Mouse (Mus musculus) intestine, embryonic 14.5 days (tissue): ENCODE data around the gene Rnf121. TPM values are rescaled to one million over a fixed set of nuclear protein-coding genes. Genes with fewer than 3 reads are reported as not detected.
A peak's percentile ranks its signal among the peaks of the same experiment; 100 is the strongest.

Experiments used
- ATAC-seq: fragments of 200-750 bp; cut with Nextera tagmentation; replicated peaks from 2 replicates; pipeline ENCODE4 v1.8.0; 2017; ENCODE audit warnings: low read depth, moderate number of reproducible peaks, moderate TSS enrichment, moderate library complexity; ENCODE audit not compliant: low FRiP score, low TSS enrichment
- DNase-seq: peaks from one replicate; pipeline ENCODE4 v3.0.0-alpha.2; 2018; ENCODE audit warnings: low spot score
- H3K27ac ChIP-seq: fragments of 300-500 bp; sonication (generic); 2 replicates; pipeline ENCODE4 v1.5.1; 2014; ENCODE audit warnings: low read depth, mild to moderate bottlenecking, control low read depth
- H3K27me3 ChIP-seq: fragments of 300-500 bp; sonication (generic); replicated peaks from 2 replicates; pipeline ENCODE4 v1.6.1; 2014; ENCODE audit warnings: low read length, control low read depth; ENCODE audit not compliant: control insufficient read depth, insufficient read depth
- H3K36me3 ChIP-seq: fragments of 300-500 bp; sonication (generic); 2 replicates; pipeline ENCODE4 v1.6.1; 2014; ENCODE audit warnings: low read length, control low read depth; ENCODE audit not compliant: control insufficient read depth, insufficient read depth
- H3K4me1 ChIP-seq: fragments of 300-500 bp; sonication (generic); replicated peaks from 2 replicates; pipeline ENCODE4 v1.6.1; 2014; ENCODE audit warnings: low read length, control low read depth, mixed read lengths; ENCODE audit not compliant: control insufficient read depth, insufficient read depth
- H3K4me2 ChIP-seq: fragments of 300-500 bp; sonication (generic); 2 replicates; pipeline ENCODE4 v1.6.1; 2014; ENCODE audit warnings: low read length
- H3K4me3 ChIP-seq: fragments of 300-500 bp; sonication (generic); 2 replicates; pipeline ENCODE4 v1.5.1; 2014; ENCODE audit warnings: low read depth, low read length, control low read depth, mixed read lengths
- H3K9ac ChIP-seq: fragments of 300-500 bp; sonication (generic); 2 replicates; pipeline ENCODE4 v1.6.1; 2014; ENCODE audit warnings: mild to moderate bottlenecking, low read length
- H3K9me3 ChIP-seq: fragments of 300-500 bp; sonication (generic); 2 replicates; pipeline ENCODE4 v1.6.1; 2016; ENCODE audit warnings: low read length, control low read depth; ENCODE audit not compliant: control insufficient read depth
- WGBS: fragments of 180-500 bp; shearing (Covaris S2); extraction: QIAGEN DNeasy Blood & Tissue Kit; methylation state at CpG from one replicate; pipeline ENCODE4 v1.1.7; 2014; 5-methylcytosine and 5-hydroxymethylcytosine counted together
- polyA plus RNA-seq: library from polyadenylated mRNA; unstranded; fragments of >200 nt; fragmentation: Nextera tagmentation; extraction: Ambion mirVana; gene quantifications from 2 replicates; pipeline ENCODE4 v1.2.1, GENCODE M21; 2014

The Rnf121 gene
- polyA plus RNA-seq = 29.3 and 31.7 TPM in 2 replicates

GRCm38 (mm10) chr7:102065046-102065891 lies at the start of gene Rnf121, which contains the start of the genes Xndc1 and Xntrpc:
TSS of gene Rnf121 (minus strand) at chr7:102065469.
TSS of gene Xndc1 (plus strand) at chr7:102065511.
TSS of gene Xntrpc (plus strand) at chr7:102065713.
- Histone ChIP-seq H3K9ac (peak within 1 kb of the TSS; percentile 57), H3K4me2 (peak within 1 kb of the TSS; percentile 90), H3K27me3 (no peaks in the 10 kb centered on the region), H3K4me3 (peak within 1 kb of the TSS; percentile 73), H3K36me3 (0 out of 2 replicates have a peak, but pooled peaks cover 8% of the 10 kb centered on the region), H3K4me1 (peaks cover 21% of the 10 kb centered on the region), H3K9me3 (no peaks in the 10 kb centered on the region), H3K27ac (peak within 1 kb of the TSS; percentile 87)
- DNase-seq (peak; percentile 98), ATAC-seq (peak; percentile 97)
- under 1% methylated on average over 56 of the region's 56 CpGs for WGBS

- Histone ChIP-seq H3K9me3 (no peaks in the 10 kb centered on the region), H3K27ac (no peak overlapping the region), H3K4me2 (no peak overlapping the region), H3K4me1 (no peaks in the 10 kb centered on the region), H3K36me3 (0 out of 2 replicates have a peak, but pooled peaks cover 2% of the 10 kb centered on the region), H3K27me3 (no peaks in the 10 kb centered on the region), H3K4me3 (no peak overlapping the region), H3K9ac (no peak overlapping the region)
- ATAC-seq = no peak
- 80% methylated on average over 45 of the region's 45 CpGs for WGBS
- no peak for DNase-seq
Observed at GRCm38 (mm10) chr7:102113151-102113729, 48.0 kb upstream of the Rnf121 start.

GRCm38 (mm10) chr7:102109746-102110145 lies 44.5 kb upstream of the Rnf121 start:
- no peak overlapping the region for H3K4me3 ChIP-seq
- ATAC-seq = no peak
- H3K9me3 ChIP-seq = no peaks in the 10 kb centered on the region
- no peak overlapping the region for H3K27ac ChIP-seq
- no peaks in the 10 kb centered on the region for H3K27me3 ChIP-seq
- no peak overlapping the region for H3K4me2 ChIP-seq
- H3K4me1 ChIP-seq = no peaks in the 10 kb centered on the region
- 93% methylated on average over 4 of the region's 4 CpGs for WGBS
- no peak overlapping the region for H3K9ac ChIP-seq
- H3K36me3 ChIP-seq = no peaks in the 10 kb centered on the region
- no peak for DNase-seq

GRCm38 (mm10) chr7:102109171-102109570 lies 43.9 kb upstream of the Rnf121 start, which contains the start of gene Art5:
TSS of gene Art5 (minus strand) at chr7:102109489.
- Histone ChIP-seq H3K36me3 (no peaks in the 10 kb centered on the region), H3K4me1 (no peaks in the 10 kb centered on the region), H3K9me3 (no peaks in the 10 kb centered on the region), H3K4me3 (no peak within 1 kb of the TSS), H3K27me3 (no peaks in the 10 kb centered on the region), H3K9ac (no peak within 1 kb of the TSS), H3K27ac (no peak within 1 kb of the TSS), H3K4me2 (no peak within 1 kb of the TSS)
- 78% methylated on average over 7 of the region's 7 CpGs for WGBS
- no peak for DNase-seq
- no peak for ATAC-seq

- Histone ChIP-seq H3K9ac (no peak overlapping the region), H3K36me3 (no peaks in the 10 kb centered on the region), H3K27ac (no peak overlapping the region), H3K4me3 (no peak overlapping the region), H3K9me3 (no peaks in the 10 kb centered on the region), H3K27me3 (no peaks in the 10 kb centered on the region), H3K4me2 (no peak overlapping the region), H3K4me1 (no peaks in the 10 kb centered on the region)
- WGBS = 80% methylated on average over 1 of the region's 1 CpGs
- no peak for DNase-seq
- ATAC-seq = no peak
Observed at GRCm38 (mm10) chr7:102108206-102108605, 42.9 kb upstream of the Rnf121 start.

GRCm38 (mm10) chr7:102106700-102107141 lies 41.5 kb upstream of the Rnf121 start:
- H3K27ac ChIP-seq = no peak overlapping the region
- H3K9ac ChIP-seq = peak overlapping the region; percentile 23
- H3K27me3 ChIP-seq = no peaks in the 10 kb centered on the region
- peak; percentile 64 for DNase-seq
- 0 out of 2 replicates have a peak, but pooled peaks have one; percentile 26 for ATAC-seq
- WGBS = 11% methylated on average over 23 of the region's 23 CpGs
- peak overlapping the region; percentile 20 for H3K4me3 ChIP-seq
- H3K36me3 ChIP-seq = no peaks in the 10 kb centered on the region
- H3K4me1 ChIP-seq = no peaks in the 10 kb centered on the region
- H3K4me2 ChIP-seq = peak overlapping the region; percentile 57
- H3K9me3 ChIP-seq = no peaks in the 10 kb centered on the region

GRCm38 (mm10) chr7:102104126-102104525 lies 38.9 kb upstream of the Rnf121 start:
- DNase-seq = no peak
- WGBS = 51% methylated on average over 5 of the region's 5 CpGs

GRCm38 (mm10) chr7:102103555-102103954 lies 38.3 kb upstream of the Rnf121 start:
- H3K9ac ChIP-seq = no peak overlapping the region
- WGBS = 68% methylated on average over 2 of the region's 2 CpGs
- peaks cover 10% of the 10 kb centered on the region for H3K4me1 ChIP-seq
- no peak overlapping the region for H3K4me2 ChIP-seq
- ATAC-seq (no peak), DNase-seq (no peak)
- H3K4me3 ChIP-seq = no peak overlapping the region
- no peaks in the 10 kb centered on the region for H3K27me3 ChIP-seq
- no peaks in the 10 kb centered on the region for H3K36me3 ChIP-seq
- no peaks in the 10 kb centered on the region for H3K9me3 ChIP-seq
- no peak overlapping the region for H3K27ac ChIP-seq

More at GRCm38 (mm10) chr7:102104126-102104525, 38.9 kb upstream of the Rnf121 start:
- no peak overlapping the region for H3K4me2 ChIP-seq
- no peak overlapping the region for H3K27ac ChIP-seq
- ATAC-seq = no peak
- no peaks in the 10 kb centered on the region for H3K36me3 ChIP-seq
- H3K27me3 ChIP-seq = no peaks in the 10 kb centered on the region
- H3K9ac ChIP-seq = no peak overlapping the region
- no peak overlapping the region for H3K4me3 ChIP-seq
- H3K4me1 ChIP-seq = peaks cover 10% of the 10 kb centered on the region
- no peaks in the 10 kb centered on the region for H3K9me3 ChIP-seq
